Mouse (Mus musculus): Measurements from ENCODE around the gene Rbm19. TPM values are rescaled to one million over a fixed set of nuclear protein-coding genes. Genes with fewer than 3 reads are reported as not detected.
A peak's percentile ranks its signal among the peaks of the same experiment; 100 is the strongest.

Rbm19 gene
- total RNA-seq, 2 experiments from 2014 or later: 18.7 to 21.4 TPM

DNA sequence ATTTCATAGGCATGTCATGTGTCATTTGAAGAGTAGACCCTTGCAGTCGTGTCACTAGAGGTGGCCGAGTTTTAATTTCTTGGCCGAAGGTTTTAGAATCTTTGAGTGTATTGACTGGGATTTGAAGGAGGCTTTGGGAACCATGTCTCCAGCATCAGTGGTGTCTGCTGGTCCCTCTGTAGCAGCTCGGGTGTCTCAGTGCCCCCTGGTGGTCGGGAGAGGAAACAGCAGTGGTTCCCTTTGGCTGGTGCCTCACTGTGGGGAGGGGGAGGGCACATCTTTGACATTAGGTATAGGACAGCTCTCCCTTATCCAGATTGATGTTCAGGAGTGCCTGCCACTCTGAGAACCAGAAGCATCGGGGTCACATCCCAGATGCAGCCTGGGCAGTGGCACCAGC, 17.7 kb downstream of the Rbm19 start:
- peak; percentile 31 to 61 for DNase-seq (ENCODE audit: low spot score in 2 of 2)

GRCm38 (mm10) chr5:120135337-120135736, 19.1 kb downstream of the Rbm19 start:
- no peak for DNase-seq (ENCODE audit: low spot score in 2 of 2)

GRCm38 (mm10) chr5:120135823-120136222, 19.6 kb downstream of the Rbm19 start:
- DNase-seq (ENCODE audit: low spot score in 2 of 2): no peak

- no peak for DNase-seq (ENCODE audit: low spot score in 2 of 2)
Measured at GRCm38 (mm10) chr5:120136236-120136675, 20.0 kb downstream of the Rbm19 start.

GRCm38 (mm10) chr5:120137038-120137437, 20.8 kb downstream of the Rbm19 start:
- no peak for DNase-seq (ENCODE audit: low spot score in 2 of 2)

GRCm38 (mm10) chr5:120137846-120138245, 21.6 kb downstream of the Rbm19 start:
- no peak for DNase-seq (ENCODE audit: low spot score in 2 of 2)

DNA sequence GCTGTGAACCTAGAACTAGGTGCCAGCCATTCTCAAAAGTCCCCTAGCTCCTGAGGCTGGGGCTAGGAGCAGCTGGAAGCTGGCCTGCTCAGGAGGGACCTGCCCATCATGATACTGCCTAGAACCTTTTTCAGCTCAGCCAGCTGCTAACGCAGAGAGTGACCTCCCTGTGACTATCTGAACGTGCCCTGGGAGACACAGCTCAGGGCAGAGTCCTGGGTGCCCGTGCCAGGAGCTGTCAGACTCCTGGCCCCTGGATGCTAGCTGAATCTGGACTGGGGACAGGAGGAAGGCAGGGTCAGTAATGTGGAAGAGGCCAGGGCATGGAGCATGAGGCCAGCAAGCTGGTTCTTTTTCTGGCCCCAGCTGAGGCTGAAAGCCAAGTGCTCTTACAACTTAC, 22.1 kb downstream of the Rbm19 start:
- DNase-seq (ENCODE audit: low spot score in 2 of 2): no peak

DNA sequence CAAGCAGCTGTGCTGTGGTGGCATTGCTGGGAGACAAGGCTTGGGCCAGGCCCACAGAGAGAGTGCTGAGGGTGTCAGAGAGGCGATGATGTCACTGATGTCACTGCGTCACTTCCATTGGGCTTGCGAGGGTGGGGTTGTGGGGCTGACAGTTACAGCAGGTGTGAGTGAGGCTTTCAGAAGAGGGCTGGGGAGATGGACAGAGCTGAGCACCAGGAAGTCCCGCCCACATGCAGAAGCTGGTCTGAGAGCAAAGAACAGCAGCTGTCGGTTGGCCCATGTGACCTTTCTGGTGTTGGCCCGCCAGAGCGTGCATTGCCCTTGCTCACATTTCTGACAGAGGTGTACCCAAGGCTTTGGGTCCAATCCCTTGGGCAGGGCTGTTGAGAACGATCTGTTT, 23.0 kb downstream of the Rbm19 start:
- DNase-seq (ENCODE audit: low spot score in 2 of 2): no peak

- no peak for DNase-seq (ENCODE audit: low spot score in 2 of 2)
Measured at GRCm38 (mm10) chr5:120143941-120144340, 27.7 kb downstream of the Rbm19 start.

DNA sequence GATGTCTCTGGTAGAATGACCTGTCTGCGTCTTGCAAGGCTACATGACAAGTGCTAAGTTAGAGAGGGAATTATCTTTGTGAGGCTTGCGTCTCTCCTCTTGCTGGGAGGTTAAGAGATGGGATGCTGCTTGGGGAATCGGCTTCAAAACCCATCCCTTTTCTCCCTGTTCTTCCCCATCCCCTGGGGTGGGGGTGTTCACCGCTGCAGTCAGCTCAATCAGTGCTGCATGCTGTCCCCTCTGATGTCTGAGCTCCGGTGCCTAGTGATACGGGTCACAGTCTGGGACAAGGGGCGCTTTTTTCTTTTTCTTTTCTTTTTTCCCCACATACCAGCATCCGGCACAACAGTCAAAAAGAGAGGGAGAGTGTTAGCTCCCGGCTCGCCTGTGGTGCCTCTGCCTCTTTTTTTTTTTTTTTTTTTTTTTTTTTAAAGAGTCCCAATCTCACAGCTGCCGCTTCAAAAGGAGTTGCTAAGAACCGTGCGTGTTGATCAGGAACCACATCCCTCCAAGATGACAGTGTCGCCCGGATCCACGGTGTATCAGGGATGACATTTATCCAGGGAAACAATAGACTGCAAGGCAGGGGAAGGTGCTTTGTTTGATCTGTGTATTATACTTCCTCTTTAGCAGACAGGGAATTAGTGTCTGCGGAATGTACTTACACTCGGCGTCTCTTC, 29.2 kb downstream of the Rbm19 start:
- DNase-seq (ENCODE audit: low spot score in 2 of 2): no peak

DNA sequence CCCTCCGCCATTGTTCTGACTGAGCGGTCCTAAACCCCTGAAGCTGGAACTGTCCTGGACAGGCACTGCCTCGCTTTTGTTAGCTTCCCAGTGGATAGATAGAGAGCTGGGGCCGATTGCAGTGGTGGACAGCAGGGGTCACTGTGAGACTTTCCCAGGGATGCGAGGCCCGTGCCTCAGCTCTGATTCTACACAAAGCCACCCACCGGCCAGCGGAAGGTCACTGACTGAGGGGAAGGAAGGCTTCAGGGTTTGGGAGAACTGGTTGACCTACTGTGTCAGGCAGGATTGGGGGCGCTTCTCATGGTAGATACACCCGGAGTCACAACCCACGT, 29.8 kb downstream of the Rbm19 start:
- peak; percentile 45 to 66 for DNase-seq (ENCODE audit: low spot score in 2 of 2)

DNA sequence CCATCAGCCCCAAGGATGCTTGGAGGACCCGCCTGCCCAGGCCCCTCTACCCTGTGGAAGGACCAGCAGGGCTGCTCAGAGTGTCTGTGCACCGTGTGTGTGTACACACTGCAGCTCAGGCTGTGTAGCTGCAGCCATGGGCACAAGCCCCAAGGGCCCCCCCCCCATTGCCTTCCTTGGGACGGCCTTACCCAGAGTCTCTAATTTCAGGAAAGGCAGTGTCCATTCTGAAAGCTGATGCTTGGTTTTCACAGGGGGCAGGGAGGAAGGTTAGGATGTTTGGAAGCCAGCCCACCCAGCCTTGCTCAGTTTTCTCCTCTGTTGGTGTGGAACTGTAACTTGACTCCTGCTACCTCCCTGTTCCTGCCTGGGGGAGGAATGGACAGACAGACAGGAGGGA, 30.6 kb downstream of the Rbm19 start:
- no peak for DNase-seq (ENCODE audit: low spot score in 2 of 2)

DNA sequence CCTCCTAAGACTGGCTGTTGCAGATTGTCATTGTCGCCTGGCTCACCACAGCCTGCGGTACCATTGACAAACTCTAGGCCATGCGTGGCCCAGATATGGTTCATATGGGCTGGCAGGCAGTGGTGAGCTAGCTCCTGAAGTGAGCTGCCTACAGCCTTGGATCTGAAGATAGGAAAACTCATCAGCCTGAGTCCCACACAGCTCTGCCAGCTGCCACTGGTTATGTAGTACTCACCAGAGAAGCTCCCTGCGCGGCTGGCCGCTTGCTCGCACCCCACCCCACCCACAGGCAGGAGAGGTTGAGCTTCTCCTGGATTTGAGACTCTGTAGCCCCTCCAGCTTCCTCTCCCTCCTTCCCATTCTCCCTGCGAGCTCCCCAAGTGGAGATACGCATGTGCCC, 32.0 kb downstream of the Rbm19 start:
- DNase-seq (ENCODE audit: low spot score in 2 of 2): no peak

- DNase-seq (ENCODE audit: low spot score in 2 of 2): no peak
Measured at GRCm38 (mm10) chr5:120151145-120151544, 34.9 kb downstream of the Rbm19 start.

DNA sequence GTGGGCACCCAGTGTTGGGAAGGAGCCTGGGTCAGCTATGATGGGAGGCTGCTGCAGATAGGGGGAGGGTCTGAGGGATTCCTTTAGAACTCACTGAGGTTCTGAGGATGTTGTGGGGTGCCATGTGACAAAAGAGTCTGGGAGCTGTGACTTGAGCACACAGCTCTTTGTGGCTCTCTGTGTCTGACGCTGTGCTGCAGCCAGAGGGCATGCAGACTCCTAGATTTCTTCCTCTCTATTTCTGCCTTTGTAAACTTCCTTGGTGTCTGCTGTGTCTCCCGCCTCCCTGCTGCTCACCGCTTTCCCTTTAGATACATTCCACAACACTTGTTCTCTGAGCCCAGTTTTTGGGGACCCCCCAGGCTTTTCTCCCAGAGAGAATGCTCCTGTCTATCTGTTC, 36.9 kb downstream of the Rbm19 start:
- DNase-seq (ENCODE audit: low spot score in 2 of 2): no peak

- DNase-seq (ENCODE audit: low spot score in 2 of 2): no peak
Measured at GRCm38 (mm10) chr5:120155672-120156071, 39.4 kb downstream of the Rbm19 start.

DNA sequence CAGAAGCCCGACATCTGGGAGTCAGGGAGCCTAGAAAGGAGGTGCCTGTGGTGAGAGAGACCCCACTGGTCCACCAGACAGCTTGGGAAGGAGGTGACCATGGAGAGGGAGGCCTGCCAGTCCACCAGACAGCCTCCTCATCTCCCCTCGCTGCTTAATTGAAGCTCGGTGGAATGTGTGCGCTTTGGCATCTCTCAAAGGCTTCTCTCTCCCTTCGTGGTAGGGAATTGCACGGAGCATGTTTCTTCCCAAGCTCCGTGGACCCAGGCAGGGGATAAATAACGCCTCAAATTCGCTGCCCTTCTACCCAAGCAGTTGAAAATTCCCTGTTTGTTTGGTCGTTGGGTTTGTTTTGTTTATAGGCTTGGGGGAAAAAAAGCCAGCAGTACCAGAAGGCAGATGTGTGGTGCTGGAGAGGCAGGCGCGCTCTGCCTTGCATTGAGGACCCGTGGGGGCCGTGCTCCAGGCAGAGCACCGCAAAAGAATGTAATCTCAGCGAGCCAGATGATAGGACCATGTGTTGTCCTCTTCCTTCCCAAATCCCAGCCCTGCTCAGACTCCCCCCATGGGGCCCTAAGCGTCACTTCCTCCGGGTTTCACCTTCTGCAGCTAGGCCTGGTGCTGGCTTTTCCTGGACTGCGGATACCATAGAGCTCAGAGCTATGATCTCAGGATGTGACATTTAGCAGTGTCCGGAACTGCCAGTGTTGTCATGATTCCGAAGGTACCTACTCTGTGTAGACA, 40.1 kb downstream of the Rbm19 start:
- no peak for DNase-seq (ENCODE audit: low spot score in 2 of 2)

DNA sequence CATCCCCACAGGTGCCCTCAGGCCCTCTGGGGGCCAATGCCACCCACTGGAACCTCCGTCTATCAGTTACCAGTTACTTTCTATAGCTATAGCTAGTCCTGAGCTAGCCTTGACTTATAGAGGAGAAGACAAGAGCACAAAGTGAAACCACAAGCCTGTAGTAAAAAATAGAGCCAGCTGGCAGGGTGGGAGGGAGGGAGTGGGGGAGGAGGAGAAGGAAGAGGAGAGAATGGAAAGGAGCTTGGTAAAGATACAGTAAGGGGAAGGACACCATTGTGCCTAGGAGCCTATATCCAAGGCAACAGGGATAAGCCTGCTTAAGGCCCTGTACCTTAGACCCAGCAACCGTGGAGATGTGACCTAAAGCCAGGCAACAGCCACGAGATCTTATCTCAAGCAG, 40.9 kb downstream of the Rbm19 start:
- DNase-seq (ENCODE audit: low spot score in 2 of 2): no peak

DNA sequence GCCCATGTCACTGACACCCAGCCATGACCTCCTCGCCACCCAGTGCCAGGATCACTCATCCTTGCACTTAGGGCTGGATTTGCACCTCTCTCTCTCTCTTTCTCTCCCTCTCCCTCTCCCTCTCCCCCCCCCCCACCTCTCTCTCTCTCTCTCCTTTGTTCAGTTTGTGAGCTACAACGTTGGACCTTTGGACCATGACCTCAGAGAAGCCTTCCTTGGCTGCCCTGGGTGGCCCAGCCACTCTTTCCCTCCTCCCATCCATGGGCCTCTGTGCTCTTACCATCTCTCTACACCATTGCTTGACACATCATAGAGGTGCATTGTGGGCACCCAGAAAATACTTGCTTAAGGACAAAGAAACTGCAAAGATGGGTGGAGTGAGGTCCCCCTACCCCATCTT, 42.2 kb downstream of the Rbm19 start:
- no peak for DNase-seq (ENCODE audit: low spot score in 2 of 2)

- DNase-seq (ENCODE audit: low spot score in 2 of 2): no peak
Measured at GRCm38 (mm10) chr5:120160923-120161658, 44.8 kb downstream of the Rbm19 start.

GRCm38 (mm10) chr5:120162689-120163088, 46.4 kb downstream of the Rbm19 start:
- no peak for DNase-seq (ENCODE audit: low spot score in 2 of 2)

- DNase-seq (ENCODE audit: low spot score in 2 of 2): no peak
Measured at GRCm38 (mm10) chr5:120163428-120163827, 47.2 kb downstream of the Rbm19 start.
